ENCODE assay signal across 7 mouse cellular contexts in the genomic region with DNA sequence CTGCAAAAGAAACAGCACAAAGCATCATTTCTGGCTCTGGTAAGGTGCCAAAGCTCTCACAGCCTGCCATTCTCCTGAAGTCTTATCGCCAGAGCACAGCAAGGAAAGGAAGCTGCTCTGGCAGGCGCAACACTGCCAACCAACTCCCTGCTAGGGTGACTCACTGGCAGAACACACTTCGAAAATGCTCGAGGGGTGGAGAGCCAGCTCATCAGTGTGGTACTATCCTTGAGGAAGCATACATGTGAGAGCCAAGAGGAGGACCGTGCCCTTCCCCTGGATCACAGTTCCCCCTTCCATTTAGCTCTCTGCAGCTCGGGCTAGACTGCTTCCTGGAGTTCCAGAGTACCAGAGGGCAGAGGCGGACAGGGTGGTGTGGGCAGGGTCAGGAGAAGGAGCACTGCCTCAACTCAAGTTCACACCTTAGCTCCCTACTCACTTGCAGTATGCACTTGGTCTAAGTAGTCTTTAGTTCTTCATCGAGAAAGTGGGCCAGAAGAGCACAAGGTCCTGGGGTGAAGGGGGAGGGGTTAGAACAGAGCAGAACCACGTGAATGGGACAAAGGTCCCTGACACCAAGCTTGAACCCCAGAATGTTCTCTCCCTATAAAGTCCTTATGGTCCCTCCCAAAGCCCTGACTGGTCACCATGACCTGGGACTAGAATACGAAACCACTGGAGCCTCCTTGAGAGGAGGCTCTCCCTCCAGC.
DNase-seq lines count a peak whose midpoint lies in the region; ATAC-seq and TF ChIP-seq lines count a peak whose summit lies in the region.

No protein-coding gene starts in this region.

- TF ChIP-seq CTCF in stomach, postnatal 0 days (IDR thresholded peaks at IDR 0.05; ENCODE audit: low read depth) = no peak

- no peak overlapping the region for H3K4me3 ChIP-seq in heart, embryonic 14.5 days (ENCODE audit: control insufficient read depth in 1 of 2, insufficient read depth in 1 of 2, low read depth in 1 of 2, low read length in 2 of 2)
- no peak overlapping the region for H3K4me3 ChIP-seq in stomach, postnatal 0 days (ENCODE audit: low read depth, low read length)

- no peak for TF ChIP-seq EP300 in stomach, postnatal 0 days (optimal IDR thresholded peaks at IDR 0.05)

- no peaks in the 10 kb centered on the region for H3K27me3 ChIP-seq in heart, embryonic 14.5 days (ENCODE audit: control insufficient read depth, insufficient read depth, low read length)
- H3K27me3 ChIP-seq in stomach, postnatal 0 days (ENCODE audit: control insufficient read depth, insufficient read depth, low read length) = no peaks in the 10 kb centered on the region

- peak; percentile 59 for DNase-seq in thymus, postnatal 0 days (ENCODE audit: low spot score)
- DNase-seq in thymus, adult 18-20 months = no peak
- DNase-seq in cerebellum, adult 11-12 months = peak; percentile 93
- peak; percentile 72 for DNase-seq in left cerebral cortex, postnatal 4 days
- DNase-seq in stomach, postnatal 0 days (ENCODE audit: low spot score) = peak; percentile 33

- peaks cover 12 to 13% of the 10 kb centered on the region in 2 experiments; a peak in 3 of 4 replicates for H3K4me1 ChIP-seq in heart, embryonic 14.5 days (ENCODE audit: control insufficient read depth in 2 of 2, insufficient read depth in 2 of 2, low read length in 2 of 2)
- H3K4me1 ChIP-seq in stomach, postnatal 0 days (replicated peaks; ENCODE audit: control insufficient read depth, insufficient read depth) = no peaks in the 10 kb centered on the region

- no peaks in the 10 kb centered on the region for H3K9me3 ChIP-seq in heart, embryonic 14.5 days (ENCODE audit: control insufficient read depth, low read length)
- H3K9me3 ChIP-seq in stomach, postnatal 0 days (ENCODE audit: control insufficient read depth, low read length) = no peaks in the 10 kb centered on the region

- ATAC-seq in heart, embryonic 14.5 days (ENCODE audit: insufficient number of reproducible peaks, insufficient read depth, low FRiP score, low read depth) = peak; percentile 68
- ATAC-seq in stomach, postnatal 0 days (ENCODE audit: low FRiP score, low TSS enrichment) = peak; percentile 76
- no peak for ATAC-seq in CD4-positive, CD25-positive, alpha-beta regulatory T cell, adult 4 months

- intact Hi-C loops in left cerebral cortex, postnatal 4 days (cut with DNase I) = no loop called here

- H3K9ac ChIP-seq in heart, embryonic 14.5 days (ENCODE audit: low read length) = no peak overlapping the region
- no peak overlapping the region for H3K9ac ChIP-seq in stomach, postnatal 0 days (ENCODE audit: low read length)

- H3K4me2 ChIP-seq in heart, embryonic 14.5 days (ENCODE audit: low read length) = no peak overlapping the region
- no peak overlapping the region for H3K4me2 ChIP-seq in stomach, postnatal 0 days (replicated peaks; ENCODE audit: low read depth)

- H3K27ac ChIP-seq in heart, embryonic 14.5 days (replicated peaks in 1 of 2; ENCODE audit: control insufficient read depth in 1 of 2, insufficient read depth in 1 of 2, low read depth in 2 of 2, low read length in 2 of 2) = peak overlapping the region in 1 of 2 experiments; percentile 21; a peak in 1 of 4 replicates
- H3K27ac ChIP-seq in stomach, postnatal 0 days (replicated peaks) = no peak overlapping the region

- no peaks in the 10 kb centered on the region for H3K36me3 ChIP-seq in heart, embryonic 14.5 days (ENCODE audit: control insufficient read depth, insufficient read depth, low read length)
- H3K36me3 ChIP-seq in stomach, postnatal 0 days (ENCODE audit: control insufficient read depth, insufficient read depth, low read length) = peaks cover 3% of the 10 kb centered on the region; the same call in 1 of the 2 replicates

- 61% methylated on average over 10 of the region's 10 CpGs for WGBS in heart, embryonic 14.5 days
- WGBS in stomach, postnatal 0 days = 64% methylated on average over 10 of the region's 10 CpGs

Comparison
In these comparisons a context has a peak if more than half of its experiments do, and no peak if none do; other contexts are left out.
1. DNase-seq: peak in thymus, postnatal 0 days (single experiment), cerebellum, adult 11-12 months (single experiment), left cerebral cortex, postnatal 4 days (single experiment) and stomach, postnatal 0 days (single experiment); none in thymus, adult 18-20 months (0 of 2).